Mouse (Mus musculus) ES-E14 (cell line): ENCODE results near the gene Vwa2. TPM values are rescaled to one million over a fixed set of nuclear protein-coding genes. Genes with fewer than 3 reads are reported as not detected.

Experiments used
- DNase-seq: peaks from one replicate; pipeline ENCODE4 v3.0.0-alpha.2; 2013; ENCODE audit warnings: low read depth, low spot score
- H3K27ac ChIP-seq: 2 replicates; pipeline ENCODE4 v1.5.1; 2012; ENCODE audit warnings: low read depth, mild to moderate bottlenecking, low read length, moderate library complexity, mixed read lengths; ENCODE audit not compliant: poor library complexity, insufficient read depth, severe bottlenecking
- H3K36me3 ChIP-seq: 2 replicates; pipeline ENCODE4 v1.6.1; 2012; ENCODE audit warnings: mild to moderate bottlenecking, low read length, moderate library complexity, mixed read lengths; ENCODE audit not compliant: control insufficient read depth, poor library complexity, insufficient read depth, severe bottlenecking
- H3K4me1 ChIP-seq, 2 experiments: fragments of 150-350 bp in 1 of 2; sonication (generic) in 1 of 2; 2 replicates each; pipeline ENCODE4 v1.6.1; 2012; ENCODE audit warnings: low read length in 2 of 2, mild to moderate bottlenecking in 1 of 2, mixed read lengths in 1 of 2; ENCODE audit not compliant: control insufficient read depth in 2 of 2, insufficient read depth in 2 of 2, poor library complexity in 1 of 2
- H3K4me3 ChIP-seq, 2 experiments: fragments of 150-350 bp in 1 of 2; sonication (generic) in 1 of 2; 2 replicates each; pipeline ENCODE4 v1.5.1; 2012; ENCODE audit warnings: low read length in 2 of 2, low read depth in 1 of 2, mild to moderate bottlenecking in 1 of 2, mixed read lengths in 1 of 2; ENCODE audit not compliant: insufficient read depth in 1 of 2, poor library complexity in 1 of 2, severe bottlenecking in 1 of 2
- H3K9ac ChIP-seq: 2 replicates; pipeline ENCODE4 v1.6.1; 2012; ENCODE audit warnings: low read depth, mild to moderate bottlenecking, low read length, mixed read lengths; ENCODE audit not compliant: poor library complexity, insufficient read depth, severe bottlenecking
- H3K9me3 ChIP-seq: fragments of 150-350 bp; sonication (generic); 2 replicates; pipeline ENCODE4 v1.6.1; 2012; ENCODE audit warnings: low read depth, mild to moderate bottlenecking, low read length; ENCODE audit not compliant: control insufficient read depth, insufficient read depth
- CHD2 ChIP-seq: IDR thresholded peaks from 2 replicates; pipeline ENCODE4 v1.6.1; 2014; ENCODE audit warnings: mild to moderate bottlenecking, low read depth, low read length, inconsistent platforms
- HCFC1 ChIP-seq: IDR thresholded peaks from 2 replicates; pipeline ENCODE4 v1.6.1; 2012; ENCODE audit warnings: low read length, inconsistent platforms, borderline replicate concordance; ENCODE audit not compliant: insufficient read depth
- MAFK ChIP-seq: IDR thresholded peaks from 2 replicates; pipeline ENCODE4 v1.6.1; 2014; ENCODE audit warnings: mild to moderate bottlenecking, low read depth, low read length, inconsistent platforms; ENCODE audit not compliant: insufficient read depth
- ZC3H11A ChIP-seq: IDR thresholded peaks from 2 replicates; pipeline ENCODE4 v1.6.1; 2012; ENCODE audit warnings: low read depth, mild to moderate bottlenecking, inconsistent platforms, low read length, borderline replicate concordance
- ZNF384 ChIP-seq: IDR thresholded peaks from 2 replicates; pipeline ENCODE4 v1.6.1; 2012; ENCODE audit warnings: low read depth, low read length, inconsistent platforms
- in situ Hi-C, 2 experiments: fragments of 600-800 bp; cut with MboI; formaldehyde crosslinking; loops; one replicate each; pipeline ENCODE4 v1.15.1; 2025; ENCODE audit warnings: low sequenced_read_pairs in 2 of 2, inconsistent platforms in 1 of 2; ENCODE audit not compliant: unreplicated experiment in 2 of 2
- total RNA-seq: library from RNA; depleted of rRNA; stranded (reverse); fragments of 300-350 nt; gene quantifications from 2 replicates; pipeline ENCODE4 v1.2.3, GENCODE M21; 2012

Gene Vwa2
- total RNA-seq, 1 experiment: 3.0 TPM

DNA sequence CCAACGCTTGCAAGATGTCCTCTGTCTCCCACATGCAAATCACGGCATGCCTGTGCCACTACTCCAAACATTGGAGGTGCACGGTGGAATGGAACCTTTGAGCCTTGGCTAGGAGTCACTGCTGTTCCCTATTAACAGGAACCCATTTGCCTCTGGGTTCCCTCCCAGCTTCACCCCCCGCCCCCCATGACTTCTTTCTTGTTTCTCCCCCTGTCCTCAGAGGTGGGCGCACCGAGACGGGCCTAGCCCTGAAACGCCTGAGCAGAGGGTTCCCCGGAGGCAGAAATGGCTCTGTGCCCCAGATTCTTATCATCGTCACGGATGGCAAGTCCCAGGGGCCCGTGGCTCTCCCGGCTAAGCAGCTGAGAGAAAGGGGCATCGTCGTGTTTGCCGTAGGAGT is 23.6 kb downstream of the Vwa2 start:
- no peaks in the 10 kb centered on the region for H3K4me1 ChIP-seq
- no peaks in the 10 kb centered on the region for H3K36me3 ChIP-seq
- TF ChIP-seq HCFC1 (no peak), CHD2 (no peak), ZNF384 (no peak), MAFK (no peak)
- H3K9me3 ChIP-seq: no peaks in the 10 kb centered on the region
- H3K27ac ChIP-seq: no peak overlapping the region
- H3K9ac ChIP-seq: no peak overlapping the region
- in situ Hi-C loops: no loop called here
- H3K4me3 ChIP-seq: no peak overlapping the region
- no peak for DNase-seq

DNA sequence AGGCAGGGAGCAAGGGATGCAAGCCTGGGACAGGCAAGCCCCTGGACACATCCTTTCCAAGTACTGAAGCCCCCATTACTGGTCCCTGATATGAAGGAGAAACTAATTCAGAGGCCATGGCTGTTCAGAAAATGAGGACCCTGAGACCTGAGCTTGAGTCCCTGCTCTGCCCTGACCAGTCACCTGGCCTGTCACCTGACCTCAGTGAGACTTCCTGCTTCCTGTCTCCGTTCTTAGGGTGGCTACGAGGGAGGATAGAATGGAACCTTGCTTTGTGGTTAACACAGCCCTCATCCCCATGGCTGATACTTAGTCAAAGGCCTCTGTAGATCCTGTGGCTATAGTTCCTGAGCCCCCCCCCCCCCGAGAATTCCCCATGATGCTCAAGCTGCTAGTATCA is 30.0 kb downstream of the Vwa2 start:
- Histone ChIP-seq H3K36me3 (no peaks in the 10 kb centered on the region), H3K27ac (no peak overlapping the region), H3K9me3 (no peaks in the 10 kb centered on the region), H3K4me1 (no peaks in the 10 kb centered on the region; a peak in 1 of 4 replicates), H3K9ac (no peak overlapping the region), H3K4me3 (no peak overlapping the region)
- in situ Hi-C loops: no loop called here
- DNase-seq: no peak
- no peak for TF ChIP-seq CHD2
- TF ChIP-seq HCFC1: no peak

DNA sequence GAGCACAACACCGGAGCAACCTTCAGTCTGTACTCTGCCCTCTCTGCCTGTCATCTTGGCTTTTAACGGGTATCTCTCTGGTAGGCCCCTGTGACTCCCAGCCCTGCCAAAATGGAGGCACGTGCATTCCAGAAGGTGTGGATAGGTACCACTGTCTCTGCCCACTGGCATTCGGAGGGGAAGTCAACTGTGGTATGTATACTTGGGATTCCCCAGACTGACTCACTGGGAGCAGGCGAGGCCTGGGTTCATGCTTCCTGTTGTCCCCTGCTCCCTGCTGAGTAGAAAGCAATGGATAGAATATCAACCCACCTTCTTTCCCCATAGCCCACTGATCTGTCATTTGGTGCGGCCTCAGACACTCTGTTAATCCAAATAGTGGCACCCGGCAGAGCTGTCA is 31.3 kb downstream of the Vwa2 start:
- DNase-seq: no peak
- TF ChIP-seq HCFC1 (no peak), ZNF384 (no peak), MAFK (no peak), ZC3H11A (no peak), CHD2 (no peak)
- Histone ChIP-seq H3K9ac (no peak overlapping the region), H3K36me3 (no peaks in the 10 kb centered on the region), H3K4me3 (no peak overlapping the region), H3K9me3 (no peaks in the 10 kb centered on the region), H3K4me1 (no peaks in the 10 kb centered on the region; a peak in 1 of 4 replicates), H3K27ac (no peak overlapping the region)
- in situ Hi-C loops: no loop called here

DNA sequence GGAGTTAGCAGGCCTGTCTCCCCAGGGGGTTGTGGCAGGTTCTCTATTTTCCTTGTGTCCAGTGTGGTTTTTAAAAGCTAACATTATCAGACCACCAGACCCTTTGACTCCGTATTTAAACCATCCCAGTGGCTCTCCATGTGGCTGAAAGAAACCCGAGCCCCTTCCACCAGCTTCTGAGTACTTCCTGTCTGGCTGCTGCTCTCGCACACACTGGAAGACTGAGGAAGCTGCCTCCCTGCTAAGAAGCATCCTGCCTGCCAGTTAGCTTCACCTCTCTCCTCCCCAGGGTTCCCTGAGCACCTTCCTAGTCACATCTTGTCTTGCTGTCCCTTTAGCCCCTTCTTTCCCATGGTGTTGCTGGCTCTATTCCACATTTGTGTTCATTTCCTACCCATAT is 33.8 kb downstream of the Vwa2 start:
- Histone ChIP-seq H3K27ac (no peak overlapping the region), H3K9me3 (no peaks in the 10 kb centered on the region), H3K4me1 (no peaks in the 10 kb centered on the region; a peak in 1 of 4 replicates), H3K36me3 (no peaks in the 10 kb centered on the region), H3K9ac (no peak overlapping the region), H3K4me3 (no peak overlapping the region)
- TF ChIP-seq MAFK (no peak), HCFC1 (no peak), CHD2 (no peak), ZNF384 (no peak), ZC3H11A (no peak)
- DNase-seq: no peak
- in situ Hi-C loops: no loop called here

DNA sequence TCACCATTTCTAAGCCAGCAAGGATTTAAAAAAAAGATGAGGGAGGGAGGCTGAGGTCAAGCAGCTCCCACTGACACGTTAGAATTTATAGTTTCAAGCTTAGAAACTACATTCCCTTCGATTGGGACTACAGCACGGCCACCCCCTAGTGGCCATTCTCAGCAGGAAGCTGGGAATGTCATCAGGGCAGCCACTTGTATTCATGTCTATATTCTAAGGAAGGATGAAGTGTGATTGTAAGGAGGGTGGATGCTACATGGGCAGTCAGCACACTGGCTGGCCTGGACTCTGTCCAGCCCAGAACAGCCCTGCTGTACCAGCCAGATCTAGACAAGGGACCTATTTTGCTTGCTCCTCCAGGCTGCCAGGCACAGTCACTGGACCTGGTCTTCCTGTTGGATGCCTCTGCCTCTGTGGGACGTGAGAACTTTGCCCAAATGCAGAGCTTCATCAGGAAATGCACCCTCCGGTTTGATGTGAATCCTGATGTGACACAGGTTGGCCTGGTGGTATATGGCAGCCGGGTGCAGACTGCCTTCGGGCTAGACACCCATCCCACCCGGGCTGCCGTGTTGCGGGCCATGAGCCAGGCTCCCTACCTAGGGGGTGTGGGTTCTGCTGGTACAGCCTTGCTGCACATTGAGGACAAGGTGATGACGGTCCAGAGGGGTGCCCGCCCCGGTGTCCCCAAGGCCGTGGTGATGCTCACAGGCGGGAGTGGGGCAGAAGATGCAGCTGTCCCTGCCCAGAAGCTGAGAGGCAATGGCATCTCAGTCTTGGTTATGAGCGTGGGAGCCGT is 34.6 kb downstream of the Vwa2 start:
- Histone ChIP-seq H3K4me3 (no peak overlapping the region), H3K9ac (no peak overlapping the region), H3K4me1 (no peaks in the 10 kb centered on the region; a peak in 1 of 4 replicates), H3K9me3 (no peaks in the 10 kb centered on the region), H3K27ac (no peak overlapping the region), H3K36me3 (no peaks in the 10 kb centered on the region)
- no peak for DNase-seq
- no peak for TF ChIP-seq ZC3H11A
- TF ChIP-seq ZNF384: no peak
- TF ChIP-seq MAFK: no peak
- TF ChIP-seq CHD2: no peak
- in situ Hi-C loops: no loop called here
